Mouse (Mus musculus): ENCODE results near the gene Cul4b. TPM values are rescaled to one million over a fixed set of nuclear protein-coding genes. Genes with fewer than 3 reads are reported as not detected.

Gene Cul4b
- polyA plus RNA-seq (2017; shearing (Covaris generic)) = 34.7 TPM

GRCm38 (mm10) chrX:38576078-38576477 lies at the start of gene Cul4b:
Gene Cul4b (minus strand): TSS chrX:38576196.

GRCm38 (mm10) chrX:38600177-38600994 lies 24.4 kb upstream of the Cul4b start, which contains the start of gene Mcts1:
Gene Mcts1 (plus strand): TSS chrX:38600578.

Other genes starting within 250 kb of the Cul4b start
- 28.4 TPM for gene Lamp2, start 119.7 kb downstream of the Cul4b start, polyA plus RNA-seq (2017; shearing (Covaris generic))
- gene Mcts1, start 24.4 kb upstream of the Cul4b start, polyA plus RNA-seq (2017; shearing (Covaris generic)) = 101 TPM
- gene C1galt1c1, start 58.9 kb upstream of the Cul4b start, polyA plus RNA-seq (2017; shearing (Covaris generic)) = 22.4 TPM
- not detected for gene 6030498E09Rik, start 196.5 kb upstream of the Cul4b start, polyA plus RNA-seq (2017; shearing (Covaris generic))